Mouse (Mus musculus): ENCODE results near the gene Tex35. TPM values are rescaled to one million over a fixed set of nuclear protein-coding genes. Genes with fewer than 3 reads are reported as not detected.

Gene Tex35
- polyA plus RNA-seq, 1 experiment from 2014 or later = not detected

GRCm38 (mm10) chr1:157080071-157080470 is 28.4 kb downstream of the Tex35 start:
- H3K27ac ChIP-seq = no peak overlapping the region
- peaks cover 6% of the 10 kb centered on the region; the same call in 1 of the 2 replicates for H3K4me1 ChIP-seq
- WGBS = 69% methylated on average over 7 of the region's 7 CpGs
- no peaks in the 10 kb centered on the region for H3K36me3 ChIP-seq
- no peaks in the 10 kb centered on the region for H3K9me3 ChIP-seq
- no peak overlapping the region for H3K4me3 ChIP-seq
- no peaks in the 10 kb centered on the region for H3K27me3 ChIP-seq
- no peak for ATAC-seq (ENCODE audit: borderline replicate concordance, extremely low read depth, low FRiP score, low TSS enrichment)
- no peak overlapping the region for H3K4me2 ChIP-seq
- no peak overlapping the region for H3K9ac ChIP-seq

GRCm38 (mm10) chr1:157079384-157080025 is 29.0 kb downstream of the Tex35 start:
- Histone ChIP-seq H3K9ac (no peak overlapping the region), H3K27ac (no peak overlapping the region)

GRCm38 (mm10) chr1:157076781-157077705 is 31.4 kb downstream of the Tex35 start:
- H3K9ac ChIP-seq = no peak overlapping the region
- H3K4me1 ChIP-seq = peaks cover 11% of the 10 kb centered on the region; the same call in 1 of the 2 replicates
- H3K4me2 ChIP-seq = peak overlapping the region; percentile 17; the same call in 1 of the 2 replicates
- no peak overlapping the region for H3K27ac ChIP-seq
- no peaks in the 10 kb centered on the region for H3K36me3 ChIP-seq
- H3K27me3 ChIP-seq = no peaks in the 10 kb centered on the region
- H3K4me3 ChIP-seq = no peak overlapping the region
- WGBS = 55% methylated on average over 43 of the region's 43 CpGs
- H3K9me3 ChIP-seq = no peaks in the 10 kb centered on the region
- ATAC-seq (ENCODE audit: borderline replicate concordance, extremely low read depth, low FRiP score, low TSS enrichment) = 0 out of 2 replicates have a peak, but pooled peaks have one; percentile 5

More at GRCm38 (mm10) chr1:157079384-157080025, 29.0 kb downstream of the Tex35 start:
- Histone ChIP-seq H3K9me3 (no peaks in the 10 kb centered on the region), H3K4me3 (no peak overlapping the region), H3K36me3 (no peaks in the 10 kb centered on the region), H3K27me3 (no peaks in the 10 kb centered on the region), H3K4me1 (peaks cover 6% of the 10 kb centered on the region; the same call in 1 of the 2 replicates), H3K4me2 (no peak overlapping the region)
- no peak for ATAC-seq (ENCODE audit: borderline replicate concordance, extremely low read depth, low FRiP score, low TSS enrichment)
- WGBS = 41% methylated on average over 11 of the region's 11 CpGs

GRCm38 (mm10) chr1:157076257-157076656 is 32.2 kb downstream of the Tex35 start:
- no peaks in the 10 kb centered on the region for H3K36me3 ChIP-seq
- H3K9ac ChIP-seq = no peak overlapping the region
- WGBS = 5% methylated on average over 15 of the region's 15 CpGs
- H3K4me2 ChIP-seq = peak overlapping the region; percentile 24; the same call in 1 of the 2 replicates
- H3K27ac ChIP-seq = no peak overlapping the region
- peaks cover 11% of the 10 kb centered on the region; the same call in 1 of the 2 replicates for H3K4me1 ChIP-seq
- no peak overlapping the region for H3K4me3 ChIP-seq
- peak; percentile 56 for ATAC-seq (ENCODE audit: borderline replicate concordance, extremely low read depth, low FRiP score, low TSS enrichment)
- no peaks in the 10 kb centered on the region for H3K9me3 ChIP-seq
- H3K27me3 ChIP-seq = no peaks in the 10 kb centered on the region

- H3K36me3 ChIP-seq = no peaks in the 10 kb centered on the region
- H3K4me1 ChIP-seq = peaks cover 11% of the 10 kb centered on the region; the same call in 1 of the 2 replicates
- 59% methylated on average over 7 of the region's 7 CpGs for WGBS
- H3K27ac ChIP-seq = no peak overlapping the region
- H3K4me3 ChIP-seq = no peak overlapping the region
- H3K4me2 ChIP-seq = no peak overlapping the region
- H3K27me3 ChIP-seq = no peaks in the 10 kb centered on the region
- ATAC-seq (ENCODE audit: borderline replicate concordance, extremely low read depth, low FRiP score, low TSS enrichment) = no peak
- no peak overlapping the region for H3K9ac ChIP-seq
- no peaks in the 10 kb centered on the region for H3K9me3 ChIP-seq
These were observed 33.5 kb downstream of the Tex35 start for GRCm38 (mm10) chr1:157074937-157075336.

GRCm38 (mm10) chr1:157074371-157074770 is 34.1 kb downstream of the Tex35 start:
- WGBS = 88% methylated on average over 6 of the region's 6 CpGs
- H3K36me3 ChIP-seq = no peaks in the 10 kb centered on the region
- no peaks in the 10 kb centered on the region for H3K27me3 ChIP-seq
- no peak overlapping the region for H3K4me2 ChIP-seq
- H3K27ac ChIP-seq = no peak overlapping the region
- H3K9ac ChIP-seq = no peak overlapping the region
- no peak overlapping the region for H3K4me3 ChIP-seq
- no peaks in the 10 kb centered on the region for H3K9me3 ChIP-seq
- ATAC-seq (ENCODE audit: borderline replicate concordance, extremely low read depth, low FRiP score, low TSS enrichment) = no peak
- peaks cover 11% of the 10 kb centered on the region; the same call in 1 of the 2 replicates for H3K4me1 ChIP-seq

- 26% methylated on average over 4 of the region's 4 CpGs for WGBS
- ATAC-seq (ENCODE audit: borderline replicate concordance, extremely low read depth, low FRiP score, low TSS enrichment) = peak; percentile 3; the same call in 1 of the 2 replicates
- Histone ChIP-seq H3K4me2 (no peak overlapping the region), H3K4me1 (peaks cover 11% of the 10 kb centered on the region; the same call in 1 of the 2 replicates), H3K27me3 (no peaks in the 10 kb centered on the region), H3K9me3 (no peaks in the 10 kb centered on the region), H3K36me3 (no peaks in the 10 kb centered on the region), H3K9ac (no peak overlapping the region), H3K4me3 (no peak overlapping the region), H3K27ac (no peak overlapping the region)
These were observed 34.9 kb downstream of the Tex35 start for GRCm38 (mm10) chr1:157073592-157073991.

GRCm38 (mm10) chr1:157069181-157069828 is 39.2 kb downstream of the Tex35 start:
- Histone ChIP-seq H3K4me1 (0 out of 2 replicates have a peak, but pooled peaks cover 10% of the 10 kb centered on the region), H3K27ac (no peak overlapping the region), H3K36me3 (no peaks in the 10 kb centered on the region), H3K4me3 (no peak overlapping the region), H3K9me3 (no peaks in the 10 kb centered on the region), H3K9ac (no peak overlapping the region), H3K4me2 (no peak overlapping the region), H3K27me3 (no peaks in the 10 kb centered on the region)
- no peak for ATAC-seq (ENCODE audit: borderline replicate concordance, extremely low read depth, low FRiP score, low TSS enrichment)
- 87% methylated on average over 15 of the region's 15 CpGs for WGBS

- Histone ChIP-seq H3K36me3 (no peaks in the 10 kb centered on the region), H3K27ac (no peak overlapping the region), H3K27me3 (no peaks in the 10 kb centered on the region), H3K9ac (no peak overlapping the region), H3K4me1 (peaks cover 12% of the 10 kb centered on the region; the same call in 1 of the 2 replicates), H3K4me3 (no peak overlapping the region), H3K4me2 (no peak overlapping the region), H3K9me3 (no peaks in the 10 kb centered on the region)
- no peak for ATAC-seq (ENCODE audit: borderline replicate concordance, extremely low read depth, low FRiP score, low TSS enrichment)
These were observed 40.2 kb downstream of the Tex35 start for GRCm38 (mm10) chr1:157068316-157068715.

GRCm38 (mm10) chr1:157065819-157066730 is 42.4 kb downstream of the Tex35 start:
- H3K36me3 ChIP-seq = no peaks in the 10 kb centered on the region
- ATAC-seq (ENCODE audit: borderline replicate concordance, extremely low read depth, low FRiP score, low TSS enrichment) = peak; percentile 50
- no peak overlapping the region for H3K4me2 ChIP-seq
- no peak overlapping the region for H3K4me3 ChIP-seq
- H3K9ac ChIP-seq = no peak overlapping the region
- H3K9me3 ChIP-seq = no peaks in the 10 kb centered on the region
- H3K4me1 ChIP-seq = peaks cover 14% of the 10 kb centered on the region; the same call in 1 of the 2 replicates
- H3K27ac ChIP-seq = no peak overlapping the region
- 68% methylated on average over 12 of the region's 12 CpGs for WGBS
- no peaks in the 10 kb centered on the region for H3K27me3 ChIP-seq

All from lung, embryonic 15.5 days (tissue).